Mouse (Mus musculus) left cerebral cortex, adult 8-10 months (tissue): ENCODE data around the gene Lyrm9. TPM values are rescaled to one million over a fixed set of nuclear protein-coding genes. Genes with fewer than 3 reads are reported as not detected.

ENCODE experiments used
- DNase-seq, 2 experiments: peaks; one replicate each; pipeline ENCODE4 v3.0.0; 2022; ENCODE audit warnings: low spot score in 2 of 2
- total RNA-seq, 4 experiments: library from RNA; stranded (reverse); gene quantifications; 2 replicates each; pipeline ENCODE4 v1.2.4; 2022

Lyrm9 gene
- 10 to 100 TPM; 29.1 to 37.1 (median 31.8) TPM for total RNA-seq

- peak; percentile 88 to 96 for DNase-seq
These were observed at the start of gene Lyrm9 for GRCm38 (mm10) chr11:78826442-78827013. Lyrm9 (plus strand) TSS chr11:78826584.

DNA sequence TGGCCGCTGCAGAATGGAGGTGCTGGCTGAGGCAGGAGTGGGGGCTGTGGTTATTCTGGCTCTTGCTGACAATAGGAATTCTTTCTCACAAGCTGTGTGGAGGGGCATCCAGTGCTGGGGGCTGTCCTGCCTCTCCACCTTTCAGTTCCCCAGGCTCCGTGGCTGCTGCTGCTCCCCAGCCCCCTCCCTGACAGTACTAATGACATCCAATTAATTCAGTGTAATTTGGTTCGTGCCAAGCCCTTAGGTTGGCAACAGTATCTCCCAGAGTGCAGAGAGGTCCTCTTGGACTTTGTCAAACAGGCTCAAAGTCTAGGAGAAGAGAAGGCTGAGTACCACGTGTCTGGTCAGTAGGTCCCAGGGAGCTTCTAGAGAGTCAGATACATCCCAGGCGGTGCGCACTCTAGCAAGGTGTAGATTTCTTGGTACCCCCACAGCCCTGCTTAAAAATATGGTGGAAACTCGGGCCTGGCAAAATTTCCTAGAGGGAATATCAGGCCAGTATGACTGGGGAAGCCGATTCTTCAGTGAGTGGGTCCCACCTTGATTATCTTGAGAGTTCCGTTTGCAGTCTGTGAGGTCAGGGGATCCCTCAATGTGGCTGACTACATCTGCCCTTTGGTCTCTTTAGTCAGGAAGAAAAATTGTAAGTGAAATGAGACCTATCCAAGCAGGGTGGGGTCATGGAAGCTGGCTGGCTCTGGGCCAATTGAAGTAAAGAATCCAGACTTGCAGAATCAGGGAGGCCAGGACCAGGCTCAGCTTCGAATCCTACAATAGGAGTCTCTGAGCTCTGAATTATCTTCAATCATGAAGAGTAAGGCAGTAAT is 48.3 kb upstream of the Lyrm9 start:
- DNase-seq, result no peak

- no peak for DNase-seq
These were observed 46.4 kb upstream of the Lyrm9 start for GRCm38 (mm10) chr11:78780002-78780401.

- no peak for DNase-seq
These were observed 45.8 kb upstream of the Lyrm9 start for GRCm38 (mm10) chr11:78780571-78780970.

- no peak for DNase-seq
These were observed 44.1 kb upstream of the Lyrm9 start for GRCm38 (mm10) chr11:78782326-78782725.

GRCm38 (mm10) chr11:78782791-78783347 is 43.5 kb upstream of the Lyrm9 start:
- DNase-seq, result no peak

GRCm38 (mm10) chr11:78786013-78786431 is 40.4 kb upstream of the Lyrm9 start:
- no peak for DNase-seq

DNA sequence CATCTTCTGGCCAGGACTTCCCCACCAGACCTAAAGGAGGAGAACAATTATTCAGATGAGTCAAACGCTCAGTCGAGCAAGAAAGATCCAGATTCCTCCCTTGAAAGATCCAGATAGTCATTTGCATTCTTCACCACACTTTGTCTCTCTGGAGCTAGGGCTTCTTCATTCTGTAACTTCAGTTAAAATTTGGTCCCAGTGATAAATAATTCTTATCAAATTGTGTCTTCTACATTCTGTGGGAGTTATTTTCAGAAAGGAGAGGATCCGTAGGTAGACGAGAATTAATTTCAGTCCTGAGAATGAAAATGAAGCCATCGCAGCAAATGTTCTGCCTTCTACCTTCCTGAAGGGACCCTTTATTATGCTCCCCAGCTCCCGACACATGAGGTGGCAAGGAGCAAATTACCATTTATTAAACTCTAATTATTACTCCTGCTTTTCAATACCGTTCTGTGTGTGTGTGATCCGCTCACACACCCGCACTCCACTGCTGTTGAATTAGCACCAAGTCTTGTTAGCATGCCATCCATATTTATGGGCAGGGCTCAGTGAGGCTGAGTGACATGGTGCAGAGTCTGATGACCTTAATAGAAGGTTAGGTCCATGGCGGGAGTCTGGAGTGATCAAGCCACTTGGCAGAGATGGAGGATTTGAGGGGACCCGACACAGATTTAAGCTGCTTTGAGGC is 36.9 kb upstream of the Lyrm9 start:
- DNase-seq, result no peak

DNA sequence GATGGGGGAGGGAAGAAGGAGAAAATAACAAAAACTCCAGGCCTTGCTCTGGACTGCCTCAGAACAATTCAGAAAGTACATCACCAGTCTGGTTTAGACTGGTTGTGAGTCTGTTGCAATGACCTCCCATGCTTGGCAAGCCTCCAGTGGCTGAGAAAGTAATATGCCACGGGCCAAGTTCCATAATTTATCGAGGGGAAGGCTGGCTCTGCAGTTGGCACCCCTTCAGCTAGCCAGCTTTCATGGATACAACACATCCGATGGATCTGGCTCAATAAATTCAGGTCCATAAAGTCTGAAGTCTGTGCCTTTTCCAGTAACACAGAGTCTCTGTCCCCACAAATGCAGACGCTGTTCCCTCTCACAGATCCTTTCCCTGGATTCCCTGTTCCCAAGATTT is 34.8 kb upstream of the Lyrm9 start:
- peak in 1 of 2 experiments; percentile 45 for DNase-seq

- no peak for DNase-seq
These were observed 34.3 kb upstream of the Lyrm9 start for GRCm38 (mm10) chr11:78792055-78792454.

GRCm38 (mm10) chr11:78792465-78792864 is 33.9 kb upstream of the Lyrm9 start:
- DNase-seq, result peak in 1 of 2 experiments; percentile 80

DNA sequence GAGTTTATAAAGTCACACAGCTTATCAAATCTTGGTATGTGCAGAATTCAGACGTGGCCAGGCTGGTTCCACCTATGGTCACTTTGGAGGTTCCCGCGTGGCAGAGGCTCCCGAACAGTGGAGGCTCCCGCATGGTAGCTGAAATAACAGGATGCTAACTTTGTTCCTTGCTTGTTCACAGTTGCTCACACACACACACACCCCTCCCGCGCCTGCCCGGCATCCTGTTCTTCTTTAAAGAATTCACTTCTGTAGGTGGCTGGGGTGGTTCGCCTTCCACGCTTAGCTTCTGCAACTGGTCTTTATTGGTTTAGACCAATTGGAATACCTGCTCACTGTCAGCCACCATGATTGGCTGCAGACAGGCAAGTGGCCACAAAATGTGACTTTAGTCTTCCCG is 33.3 kb upstream of the Lyrm9 start:
- peak in 1 of 2 experiments; percentile 67 for DNase-seq

- DNase-seq, result no peak
These were observed 30.2 kb upstream of the Lyrm9 start for GRCm38 (mm10) chr11:78796072-78796729.

DNA sequence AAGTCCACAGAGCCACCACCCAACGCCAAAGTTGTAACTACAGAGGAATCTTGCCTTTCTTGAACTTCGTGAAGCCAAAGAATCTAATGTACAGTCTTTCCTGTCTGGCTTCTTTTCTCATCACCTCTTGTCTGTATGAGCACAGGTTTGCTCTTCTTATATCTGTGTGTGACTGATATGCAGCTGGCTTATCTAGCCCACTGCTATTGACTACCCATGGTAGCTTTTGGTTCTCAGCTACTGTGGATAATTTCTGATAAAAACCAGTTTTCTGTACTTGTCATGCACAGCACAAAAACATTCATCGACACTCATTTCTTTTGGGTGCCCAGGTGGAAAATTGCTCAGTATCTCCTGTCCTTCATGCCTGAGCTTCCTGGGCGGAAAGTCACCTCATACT is 25.3 kb upstream of the Lyrm9 start:
- DNase-seq, result no peak

DNA sequence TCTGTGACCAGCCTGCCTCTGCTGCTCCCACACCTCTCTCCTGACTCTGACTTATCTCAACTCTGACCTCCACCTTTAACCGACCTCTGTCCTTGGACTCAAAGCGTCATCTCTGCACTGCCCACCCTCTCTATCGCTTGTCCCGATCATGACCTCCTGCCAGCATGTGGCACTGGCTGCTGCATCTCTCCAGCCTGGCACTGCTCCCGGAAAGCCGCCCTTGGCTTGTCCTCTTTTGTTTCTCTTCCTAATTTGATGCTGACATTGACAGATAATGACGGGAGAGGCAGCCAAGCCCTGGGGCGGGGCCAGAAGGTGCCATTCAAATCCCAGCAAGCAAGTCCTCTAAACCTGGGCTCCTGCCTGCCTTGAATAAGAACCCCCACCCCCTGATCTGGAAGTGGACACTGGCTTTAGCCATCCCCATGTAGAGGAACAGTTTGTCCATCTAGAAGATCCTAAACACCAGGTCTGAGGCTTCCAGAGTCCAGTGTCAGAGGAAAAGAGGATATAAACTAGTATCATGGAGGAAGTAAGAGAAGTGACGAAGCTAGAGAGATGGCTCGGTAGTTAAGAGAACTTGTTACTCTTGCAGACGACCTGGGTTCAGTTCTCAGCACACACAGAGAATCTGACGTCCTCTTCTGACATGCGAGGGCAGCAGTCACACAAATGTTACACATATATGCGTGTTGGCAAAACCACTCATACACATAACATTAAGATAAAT is 22.6 kb upstream of the Lyrm9 start:
- DNase-seq, result no peak

- DNase-seq, result no peak
These were observed 21.8 kb upstream of the Lyrm9 start for GRCm38 (mm10) chr11:78804551-78804950.

GRCm38 (mm10) chr11:78805198-78805597 is 21.2 kb upstream of the Lyrm9 start:
- DNase-seq, result peak in 1 of 2 experiments; percentile 75

DNA sequence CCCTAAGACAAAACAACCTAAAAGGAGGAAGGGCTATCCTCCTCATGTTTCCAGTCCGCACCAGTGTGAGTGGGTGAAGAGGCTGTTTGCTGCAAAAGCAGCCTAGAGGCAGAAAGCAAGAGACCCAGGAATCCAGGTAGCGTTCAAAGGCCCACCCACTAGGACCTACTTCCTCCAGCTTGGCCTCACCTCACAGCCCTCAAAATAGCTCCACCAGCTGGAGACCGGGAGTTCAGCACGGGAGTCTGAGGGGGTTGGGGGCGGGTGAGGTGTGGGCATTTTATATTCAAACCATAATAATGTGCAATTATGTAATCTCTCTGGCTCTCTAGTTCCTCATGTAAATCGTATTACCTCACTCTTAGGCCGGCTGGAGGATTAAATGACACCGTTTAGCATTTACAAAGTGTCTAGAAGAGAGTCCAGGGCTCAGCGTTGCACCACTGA is 20.7 kb upstream of the Lyrm9 start:
- DNase-seq, result peak in 1 of 2 experiments; percentile 77

DNA sequence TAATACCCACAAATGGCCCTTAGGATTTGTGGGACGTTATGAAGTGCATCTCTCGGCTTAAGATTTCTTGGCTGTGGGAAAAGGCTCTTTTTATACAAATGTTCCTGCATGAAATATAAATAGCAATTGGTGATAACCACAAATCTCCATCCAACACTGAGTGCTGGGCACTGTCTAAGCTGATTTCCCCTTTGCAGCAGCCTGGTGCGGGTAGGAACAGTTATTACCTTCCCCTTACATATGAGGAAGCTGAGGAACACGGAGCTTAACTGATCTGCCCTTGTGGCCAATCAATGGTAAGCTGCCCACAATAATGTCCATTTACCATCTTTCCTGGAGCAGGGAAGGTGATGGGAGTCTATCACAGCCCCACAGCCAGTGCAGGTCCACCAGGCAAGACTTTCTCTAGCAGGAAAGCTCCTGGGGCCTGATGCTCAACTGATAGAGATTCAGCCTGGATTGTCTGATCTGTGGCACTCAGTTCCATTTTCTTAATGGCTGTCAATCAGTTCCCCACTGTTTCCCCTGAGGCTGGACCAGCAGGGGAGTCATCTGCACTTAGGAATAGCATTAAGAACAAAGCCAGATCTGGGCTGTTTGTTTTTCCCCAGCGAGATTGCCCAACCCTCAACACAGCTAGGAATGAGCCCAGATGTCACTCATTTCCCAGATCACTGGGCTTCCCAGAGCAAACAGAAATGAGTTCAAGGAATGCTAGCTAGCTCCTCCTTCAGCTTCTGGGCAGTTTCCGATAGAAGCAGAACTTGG is 18.9 kb upstream of the Lyrm9 start:
- DNase-seq, result no peak

DNA sequence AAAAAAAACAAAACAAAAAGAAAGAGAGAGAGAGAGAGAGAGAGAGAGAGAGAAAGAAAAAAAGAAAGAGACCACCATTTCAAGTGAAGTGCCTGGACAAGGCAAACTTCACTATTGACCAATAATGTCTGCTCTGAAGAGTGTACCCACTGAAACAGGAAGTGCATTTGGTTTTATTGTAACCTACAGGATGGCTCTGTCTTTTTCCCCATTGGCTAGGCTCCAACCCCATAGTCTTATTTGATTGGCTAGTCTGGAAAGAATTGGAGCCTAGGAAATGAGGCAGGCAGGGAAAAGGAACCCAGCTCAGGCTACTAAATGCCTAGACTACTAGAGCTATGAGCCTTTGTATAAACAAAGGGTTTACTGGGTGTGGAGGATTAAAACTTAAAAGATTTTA is 17.0 kb upstream of the Lyrm9 start:
- DNase-seq, result no peak
